Mouse (Mus musculus) liver, embryonic 16.5 days (tissue): Measurements from ENCODE around the gene Olfr1425. TPM values are rescaled to one million over a fixed set of nuclear protein-coding genes. Genes with fewer than 3 reads are reported as not detected.
"Not testable (repeated sequence)": the region's sequence is repeated elsewhere in the genome, so short reads cannot be mapped to it uniquely, and the experiment has no call there.

Source experiments
- ATAC-seq: fragments of 200-750 bp; cut with Nextera tagmentation; 2 replicates; pipeline ENCODE4 v1.8.0; 2017; ENCODE audit warnings: low read depth, mild to moderate bottlenecking, moderate number of reproducible peaks, moderate library complexity
- H3K27ac ChIP-seq: fragments of 300-500 bp; sonication (generic); 2 replicates; pipeline ENCODE4 v1.5.1; 2014; ENCODE audit warnings: mild to moderate bottlenecking, low read length
- H3K27me3 ChIP-seq: fragments of 300-500 bp; sonication (generic); 2 replicates; pipeline ENCODE4 v1.6.1; 2014; ENCODE audit warnings: low read depth, low read length, mixed read lengths; ENCODE audit not compliant: control insufficient read depth, insufficient read depth
- H3K36me3 ChIP-seq: fragments of 300-500 bp; sonication (generic); 2 replicates; pipeline ENCODE4 v1.6.1; 2014; ENCODE audit warnings: mild to moderate bottlenecking; ENCODE audit not compliant: control insufficient read depth, insufficient read depth
- H3K4me1 ChIP-seq: fragments of 300-500 bp; sonication (generic); 2 replicates; pipeline ENCODE4 v1.6.1; 2014; ENCODE audit warnings: low read depth, low read length, mixed read lengths; ENCODE audit not compliant: control insufficient read depth
- H3K4me2 ChIP-seq: fragments of 300-500 bp; sonication (generic); 2 replicates; pipeline ENCODE4 v1.6.1; 2014; ENCODE audit warnings: low read depth, low read length, mixed read lengths
- H3K4me3 ChIP-seq: fragments of 300-500 bp; sonication (generic); 2 replicates; pipeline ENCODE4 v1.5.1; 2014; ENCODE audit warnings: low read depth, mild to moderate bottlenecking, low read length
- H3K9ac ChIP-seq: fragments of 300-500 bp; sonication (generic); 2 replicates; pipeline ENCODE4 v1.6.1; 2014; ENCODE audit warnings: low read depth, low read length
- H3K9me3 ChIP-seq: fragments of 300-500 bp; sonication (generic); replicated peaks from 2 replicates; pipeline ENCODE4 v1.6.1; 2016; ENCODE audit warnings: low read length; ENCODE audit not compliant: control insufficient read depth
- WGBS: fragments of 180-500 bp; shearing (Covaris S2); extraction: QIAGEN DNeasy Blood & Tissue Kit; methylation state at CpG from one replicate; pipeline ENCODE4 v1.1.7; 2014; ENCODE audit not compliant: insufficient replicate concordance; 5-methylcytosine and 5-hydroxymethylcytosine counted together
- polyA plus RNA-seq: library from polyadenylated mRNA; unstranded; fragments of >200 nt; fragmentation: Nextera tagmentation; extraction: Ambion mirVana; gene quantifications from 2 replicates; pipeline ENCODE4 v1.2.1, GENCODE M21; 2015

Olfr1425 gene
- not detected in 2 replicates for polyA plus RNA-seq

- H3K4me1 ChIP-seq, H3K27ac ChIP-seq, H3K36me3 ChIP-seq, ATAC-seq, H3K4me3 ChIP-seq, H3K9ac ChIP-seq, H3K4me2 ChIP-seq, H3K9me3 ChIP-seq, H3K27me3 ChIP-seq: not testable (repeated sequence)
- 54% methylated on average over 4 of the region's 4 CpGs for WGBS
Measured at GRCm38 (mm10) chr19:12077631-12078030, at the start of gene Olfr1425. TSS of gene Olfr1425 (minus strand) at chr19:12077731.

DNA sequence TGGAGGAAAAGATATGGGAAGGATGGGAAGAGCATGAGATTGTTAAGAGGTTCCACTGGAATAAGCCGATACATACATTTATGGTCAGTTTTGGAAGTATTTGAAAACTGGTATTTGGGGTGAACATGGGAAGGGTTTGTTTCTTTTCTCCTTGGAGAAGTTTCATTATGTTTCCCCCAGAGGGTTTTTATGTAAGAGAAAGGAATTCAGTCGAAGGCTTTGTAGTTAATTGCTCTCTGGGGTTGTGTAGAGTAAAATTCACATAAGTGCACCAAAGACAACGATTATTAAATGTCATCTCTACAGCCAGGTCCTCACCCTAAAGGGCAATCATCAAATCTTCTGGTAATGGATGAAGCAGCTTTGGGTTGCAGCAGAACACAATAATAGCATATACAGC, 45.6 kb upstream of the Olfr1425 start, which contains the start of gene Olfr76:
Olfr76 (minus strand) TSS at position 101 of the 400 bp plus-strand sequence.
- no peaks in the 10 kb centered on the region for H3K36me3 ChIP-seq
- no peak within 1 kb of the TSS for H3K27ac ChIP-seq
- H3K4me1 ChIP-seq, result no peaks in the 10 kb centered on the region
- H3K4me3 ChIP-seq, result no peak within 1 kb of the TSS
- ATAC-seq, result no peak
- no peaks in the 10 kb centered on the region for H3K9me3 ChIP-seq
- H3K4me2 ChIP-seq, result no peak within 1 kb of the TSS
- H3K9ac ChIP-seq, result no peak within 1 kb of the TSS
- no peaks in the 10 kb centered on the region for H3K27me3 ChIP-seq
- WGBS, result 47% methylated on average over 3 of the region's 3 CpGs

DNA sequence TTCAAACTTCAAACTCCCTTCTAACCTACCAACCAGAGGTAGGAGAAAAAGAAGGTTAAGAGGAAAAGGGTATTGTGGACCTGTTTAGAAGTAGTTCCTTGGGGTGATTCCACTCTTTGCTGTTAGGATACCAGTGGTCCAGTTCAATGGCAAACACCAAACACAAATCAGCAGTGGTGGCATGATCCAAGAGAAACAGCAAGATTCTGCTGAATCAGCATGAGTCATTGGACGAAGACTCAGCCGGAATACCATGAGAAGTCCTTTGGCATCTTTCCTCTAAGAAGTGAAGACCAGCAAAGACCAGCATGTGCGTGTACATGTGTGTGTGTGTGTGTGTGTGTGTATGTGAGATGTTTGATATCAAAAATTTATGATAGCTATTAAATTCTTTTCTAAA, 38.9 kb upstream of the Olfr1425 start:
- Histone ChIP-seq H3K27ac (no peak overlapping the region), H3K36me3 (no peaks in the 10 kb centered on the region), H3K9ac (no peak overlapping the region), H3K27me3 (no peaks in the 10 kb centered on the region), H3K9me3 (no peaks in the 10 kb centered on the region), H3K4me3 (no peak overlapping the region), H3K4me1 (no peaks in the 10 kb centered on the region), H3K4me2 (no peak overlapping the region)
- ATAC-seq, result no peak
- WGBS, result 68% methylated on average over 3 of the region's 3 CpGs

- no peaks in the 10 kb centered on the region for H3K36me3 ChIP-seq
- no peak within 1 kb of the TSS for H3K4me2 ChIP-seq
- H3K9ac ChIP-seq, result no peak within 1 kb of the TSS
- H3K4me1 ChIP-seq, result no peaks in the 10 kb centered on the region
- no peaks in the 10 kb centered on the region for H3K27me3 ChIP-seq
- no peak for ATAC-seq
- H3K9me3 ChIP-seq, result no peaks in the 10 kb centered on the region
- H3K4me3 ChIP-seq, result no peak within 1 kb of the TSS
- WGBS, result 39% methylated on average over 1 of the region's 1 CpGs
- H3K27ac ChIP-seq, result no peak within 1 kb of the TSS
Measured at GRCm38 (mm10) chr19:12115797-12116196, 38.3 kb upstream of the Olfr1425 start, which contains the start of gene Olfr1428. TSS of gene Olfr1428 (minus strand) at chr19:12115897.

DNA sequence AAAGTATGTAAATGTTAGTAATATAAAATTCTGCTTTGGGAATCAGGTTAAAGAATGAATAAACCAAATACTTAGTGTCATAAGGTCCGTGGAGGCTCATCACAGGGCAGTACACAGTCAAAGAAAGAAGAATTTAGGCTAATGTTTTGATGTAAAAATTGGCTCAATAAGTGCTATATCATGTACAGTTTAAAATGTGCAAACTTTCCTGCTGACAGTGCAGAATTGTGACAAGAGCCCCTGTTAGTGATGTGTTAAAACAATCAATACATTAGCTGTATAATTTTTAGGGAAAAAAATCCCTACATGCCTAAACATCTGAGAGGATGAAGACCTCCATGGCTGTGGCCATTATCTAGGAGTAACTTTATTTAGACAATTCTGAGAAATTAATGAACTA, 36.3 kb upstream of the Olfr1425 start:
- WGBS, result 32% methylated on average over 1 of the region's 1 CpGs
- no peak overlapping the region for H3K4me3 ChIP-seq
- no peaks in the 10 kb centered on the region for H3K36me3 ChIP-seq
- H3K27ac ChIP-seq, result no peak overlapping the region
- ATAC-seq, result no peak
- H3K4me2 ChIP-seq, result no peak overlapping the region
- no peak overlapping the region for H3K9ac ChIP-seq
- no peaks in the 10 kb centered on the region for H3K9me3 ChIP-seq
- no peaks in the 10 kb centered on the region for H3K27me3 ChIP-seq
- no peaks in the 10 kb centered on the region for H3K4me1 ChIP-seq

DNA sequence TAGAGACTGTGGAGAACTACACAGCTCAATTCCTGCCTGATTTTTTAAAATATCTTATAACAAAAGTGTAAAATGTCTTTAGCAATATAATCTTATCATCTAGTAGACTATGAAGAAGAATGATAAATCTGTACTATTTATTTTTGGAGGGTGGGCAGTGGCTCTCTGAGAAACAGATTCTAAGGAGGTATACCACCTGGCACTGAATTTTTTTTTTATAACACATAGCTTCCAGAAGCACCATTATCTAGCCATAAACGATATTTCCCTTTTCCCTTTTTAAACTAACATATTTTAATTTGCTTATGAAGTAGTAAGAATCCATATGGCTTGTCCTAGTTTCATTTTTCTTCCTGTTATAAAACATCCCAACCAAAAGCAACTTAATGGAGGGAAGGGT, 27.0 kb upstream of the Olfr1425 start:
- Histone ChIP-seq H3K27me3 (no peaks in the 10 kb centered on the region), H3K4me3 (no peak overlapping the region), H3K4me1 (no peaks in the 10 kb centered on the region), H3K36me3 (no peaks in the 10 kb centered on the region), H3K4me2 (no peak overlapping the region), H3K9ac (no peak overlapping the region), H3K27ac (no peak overlapping the region), H3K9me3 (no peaks in the 10 kb centered on the region)
- WGBS, result 39% methylated on average over 1 of the region's 1 CpGs
- ATAC-seq, result no peak

DNA sequence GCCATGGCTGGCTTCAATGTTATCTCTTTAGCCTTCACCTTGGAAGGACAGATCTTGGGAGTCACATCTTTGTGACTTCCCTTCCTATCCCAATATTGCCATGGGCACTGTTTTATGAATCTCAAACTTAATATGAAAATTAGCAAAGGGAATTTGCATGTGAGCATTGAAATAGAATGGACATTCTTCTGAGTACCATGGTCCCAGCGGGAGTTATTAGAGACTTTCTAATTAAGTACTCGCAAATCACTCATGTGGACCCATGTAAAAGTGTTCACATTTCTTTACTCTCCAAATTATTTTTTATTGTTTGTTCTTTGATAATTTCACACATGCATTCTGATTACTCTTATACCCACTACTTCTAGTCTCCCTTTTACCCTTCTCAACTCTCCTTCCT, 25.7 kb upstream of the Olfr1425 start, which contains the start of gene Olfr1427:
Olfr1427 (minus strand) TSS at position 101 of the 400 bp plus-strand sequence.
- no peak within 1 kb of the TSS for H3K4me2 ChIP-seq
- H3K9ac ChIP-seq, result no peak within 1 kb of the TSS
- no peaks in the 10 kb centered on the region for H3K27me3 ChIP-seq
- WGBS, result 81% methylated on average over 2 of the region's 2 CpGs
- H3K4me1 ChIP-seq, result no peaks in the 10 kb centered on the region
- ATAC-seq, result no peak
- no peak within 1 kb of the TSS for H3K27ac ChIP-seq
- H3K4me3 ChIP-seq, result no peak within 1 kb of the TSS
- H3K9me3 ChIP-seq, result no peaks in the 10 kb centered on the region
- H3K36me3 ChIP-seq, result no peaks in the 10 kb centered on the region

GRCm38 (mm10) chr19:12091913-12092312, 14.4 kb upstream of the Olfr1425 start, which contains the start of gene Olfr1426:
TSS of gene Olfr1426 (minus strand) at chr19:12092013.
- Histone ChIP-seq H3K36me3 (no peaks in the 10 kb centered on the region), H3K9ac (no peak within 1 kb of the TSS), H3K4me2 (no peak within 1 kb of the TSS), H3K27me3 (no peaks in the 10 kb centered on the region), H3K4me3 (no peak within 1 kb of the TSS), H3K27ac (no peak within 1 kb of the TSS), H3K9me3 (no peaks in the 10 kb centered on the region), H3K4me1 (no peaks in the 10 kb centered on the region)
- no peak for ATAC-seq
- 59% methylated on average over 1 of the region's 1 CpGs for WGBS

DNA sequence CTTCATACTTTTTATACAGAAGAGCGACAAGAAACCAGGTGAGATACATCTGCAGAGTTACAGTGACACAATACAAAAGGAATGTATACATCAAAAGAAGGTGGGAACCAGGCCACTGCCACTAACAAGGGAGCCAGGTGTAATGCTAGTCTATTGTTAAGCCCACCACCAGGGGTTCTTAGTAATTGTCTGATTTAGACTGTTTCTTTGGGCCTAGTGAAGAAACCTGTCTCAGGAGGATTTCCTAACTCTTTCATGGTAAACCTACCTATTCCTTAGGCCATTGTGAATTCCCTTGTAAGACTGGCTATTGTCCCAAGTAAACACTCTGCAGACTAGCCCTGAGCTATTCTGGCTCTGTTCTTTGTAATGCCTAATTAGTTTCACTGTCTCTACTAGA, 8.0 kb downstream of the Olfr1425 start:
- not testable (repeated sequence) for ATAC-seq, H3K27ac ChIP-seq

More for the DNA sequence above, 8.0 kb downstream of the Olfr1425 start:
- not testable (repeated sequence) for H3K27me3 ChIP-seq, H3K9me3 ChIP-seq, H3K4me2 ChIP-seq, H3K36me3 ChIP-seq, H3K4me1 ChIP-seq, H3K9ac ChIP-seq, H3K4me3 ChIP-seq
- 52% methylated on average over 1 of the region's 1 CpGs for WGBS
